Mouse (Mus musculus): ENCODE measurements around the gene Cldn14. TPM values are rescaled to one million over a fixed set of nuclear protein-coding genes. Genes with fewer than 3 reads are reported as not detected.

Gene Cldn14
- polyA plus RNA-seq, 1 experiment, result 0.15 TPM

GRCm38 (mm10) chr16:94009356-94009755 is 719 bp upstream of the Cldn14 start:
- H3K27me3 ChIP-seq (ENCODE audit: control insufficient read depth, insufficient read depth, low read length), result no peaks in the 10 kb centered on the region
- H3K4me3 ChIP-seq (ENCODE audit: low read depth, low read length), result no peak overlapping the region
- H3K36me3 ChIP-seq (ENCODE audit: control insufficient read depth, insufficient read depth, low read length), result no peaks in the 10 kb centered on the region
- H3K27ac ChIP-seq (ENCODE audit: insufficient read depth, low read depth, low read length), result no peak overlapping the region
- TF ChIP-seq CTCF (IDR thresholded peaks at IDR 0.05; ENCODE audit: extremely low read depth, insufficient read length, insufficient replicate concordance, low read depth, low read length) (no peak), POLR2A (IDR thresholded peaks at IDR 0.05; ENCODE audit: low read depth, low read length) (no peak)
- peaks cover 20% of the 10 kb centered on the region for H3K4me1 ChIP-seq (ENCODE audit: control insufficient read depth, insufficient read depth, insufficient read length, low read length)
- WGBS, result 50% methylated on average over 5 of the region's 5 CpGs

- no peak overlapping the region for H3K27ac ChIP-seq (ENCODE audit: insufficient read depth, low read depth, low read length)
- H3K4me3 ChIP-seq (ENCODE audit: low read depth, low read length), result no peak overlapping the region
- 75% methylated on average over 23 of the region's 23 CpGs for WGBS
- no peaks in the 10 kb centered on the region for H3K36me3 ChIP-seq (ENCODE audit: control insufficient read depth, insufficient read depth, low read length)
- TF ChIP-seq POLR2A (IDR thresholded peaks at IDR 0.05; ENCODE audit: low read depth, low read length), result no peak
- no peak for TF ChIP-seq CTCF (IDR thresholded peaks at IDR 0.05; ENCODE audit: extremely low read depth, insufficient read length, insufficient replicate concordance, low read depth, low read length)
- H3K4me1 ChIP-seq (ENCODE audit: control insufficient read depth, insufficient read depth, insufficient read length, low read length), result peaks cover 15% of the 10 kb centered on the region
- H3K27me3 ChIP-seq (ENCODE audit: control insufficient read depth, insufficient read depth, low read length), result no peaks in the 10 kb centered on the region
Observed at GRCm38 (mm10) chr16:94006706-94007665, 1.7 kb downstream of the Cldn14 start.

GRCm38 (mm10) chr16:94003478-94003877 is 5.2 kb downstream of the Cldn14 start:
- no peak for TF ChIP-seq POLR2A (IDR thresholded peaks at IDR 0.05; ENCODE audit: low read depth, low read length)
- no peak for TF ChIP-seq CTCF (IDR thresholded peaks at IDR 0.05; ENCODE audit: extremely low read depth, insufficient read length, insufficient replicate concordance, low read depth, low read length)
- H3K4me1 ChIP-seq (ENCODE audit: control insufficient read depth, insufficient read depth, insufficient read length, low read length), result peaks cover 9% of the 10 kb centered on the region
- WGBS, result 92% methylated on average over 6 of the region's 6 CpGs

GRCm38 (mm10) chr16:94001366-94001765 is 7.3 kb downstream of the Cldn14 start:
- H3K4me1 ChIP-seq (ENCODE audit: control insufficient read depth, insufficient read depth, insufficient read length, low read length), result peaks cover 1% of the 10 kb centered on the region; the same call in 1 of the 2 replicates
- TF ChIP-seq CTCF (IDR thresholded peaks at IDR 0.05; ENCODE audit: extremely low read depth, insufficient read length, insufficient replicate concordance, low read depth, low read length), result no peak
- H3K36me3 ChIP-seq (ENCODE audit: control insufficient read depth, insufficient read depth, low read length), result no peaks in the 10 kb centered on the region
- H3K4me3 ChIP-seq (ENCODE audit: low read depth, low read length), result no peak overlapping the region
- H3K27ac ChIP-seq (ENCODE audit: insufficient read depth, low read depth, low read length), result no peak overlapping the region
- H3K27me3 ChIP-seq (ENCODE audit: control insufficient read depth, insufficient read depth, low read length), result no peaks in the 10 kb centered on the region
- 54% methylated on average over 6 of the region's 6 CpGs for WGBS

More at GRCm38 (mm10) chr16:94003478-94003877, 5.2 kb downstream of the Cldn14 start:
- Histone ChIP-seq H3K4me3 (ENCODE audit: low read depth, low read length) (no peak overlapping the region), H3K36me3 (ENCODE audit: control insufficient read depth, insufficient read depth, low read length) (no peaks in the 10 kb centered on the region), H3K27ac (ENCODE audit: insufficient read depth, low read depth, low read length) (no peak overlapping the region), H3K27me3 (ENCODE audit: control insufficient read depth, insufficient read depth, low read length) (no peaks in the 10 kb centered on the region)

- H3K4me3 ChIP-seq (ENCODE audit: low read depth, low read length), result no peak overlapping the region
- no peaks in the 10 kb centered on the region for H3K27me3 ChIP-seq (ENCODE audit: control insufficient read depth, insufficient read depth, low read length)
- H3K27ac ChIP-seq (ENCODE audit: insufficient read depth, low read depth, low read length), result no peak overlapping the region
- no peaks in the 10 kb centered on the region; the same call in 1 of the 2 replicates for H3K4me1 ChIP-seq (ENCODE audit: control insufficient read depth, insufficient read depth, insufficient read length, low read length)
- TF ChIP-seq CTCF (IDR thresholded peaks at IDR 0.05; ENCODE audit: extremely low read depth, insufficient read length, insufficient replicate concordance, low read depth, low read length), result no peak
- TF ChIP-seq POLR2A (IDR thresholded peaks at IDR 0.05; ENCODE audit: low read depth, low read length), result no peak
- 41% methylated on average over 5 of the region's 5 CpGs for WGBS
- no peaks in the 10 kb centered on the region for H3K36me3 ChIP-seq (ENCODE audit: control insufficient read depth, insufficient read depth, low read length)
Observed at GRCm38 (mm10) chr16:93998895-93999294, 9.7 kb downstream of the Cldn14 start.

GRCm38 (mm10) chr16:93983576-93983975 is 25.1 kb downstream of the Cldn14 start:
- Histone ChIP-seq H3K27ac (ENCODE audit: insufficient read depth, low read depth, low read length) (no peak overlapping the region), H3K4me1 (ENCODE audit: control insufficient read depth, insufficient read depth, insufficient read length, low read length) (no peaks in the 10 kb centered on the region; the same call in 1 of the 2 replicates), H3K36me3 (ENCODE audit: control insufficient read depth, insufficient read depth, low read length) (no peaks in the 10 kb centered on the region), H3K4me3 (ENCODE audit: low read depth, low read length) (no peak overlapping the region), H3K27me3 (ENCODE audit: control insufficient read depth, insufficient read depth, low read length) (no peaks in the 10 kb centered on the region)
- TF ChIP-seq CTCF (IDR thresholded peaks at IDR 0.05; ENCODE audit: extremely low read depth, insufficient read length, insufficient replicate concordance, low read depth, low read length) (no peak), POLR2A (IDR thresholded peaks at IDR 0.05; ENCODE audit: low read depth, low read length) (no peak)
- WGBS, result 71% methylated on average over 9 of the region's 9 CpGs

- Histone ChIP-seq H3K36me3 (ENCODE audit: control insufficient read depth, insufficient read depth, low read length) (no peaks in the 10 kb centered on the region), H3K27me3 (ENCODE audit: control insufficient read depth, insufficient read depth, low read length) (no peaks in the 10 kb centered on the region), H3K4me3 (ENCODE audit: low read depth, low read length) (no peak overlapping the region), H3K27ac (ENCODE audit: insufficient read depth, low read depth, low read length) (no peak overlapping the region), H3K4me1 (ENCODE audit: control insufficient read depth, insufficient read depth, insufficient read length, low read length) (no peaks in the 10 kb centered on the region; the same call in 1 of the 2 replicates)
- 73% methylated on average over 11 of the region's 11 CpGs for WGBS
- TF ChIP-seq POLR2A (IDR thresholded peaks at IDR 0.05; ENCODE audit: low read depth, low read length) (no peak), CTCF (IDR thresholded peaks at IDR 0.05; ENCODE audit: extremely low read depth, insufficient read length, insufficient replicate concordance, low read depth, low read length) (no peak)
Observed at GRCm38 (mm10) chr16:93982341-93982740, 26.3 kb downstream of the Cldn14 start.

Data from small intestine, adult 2 months (tissue).